In the genomic region with DNA sequence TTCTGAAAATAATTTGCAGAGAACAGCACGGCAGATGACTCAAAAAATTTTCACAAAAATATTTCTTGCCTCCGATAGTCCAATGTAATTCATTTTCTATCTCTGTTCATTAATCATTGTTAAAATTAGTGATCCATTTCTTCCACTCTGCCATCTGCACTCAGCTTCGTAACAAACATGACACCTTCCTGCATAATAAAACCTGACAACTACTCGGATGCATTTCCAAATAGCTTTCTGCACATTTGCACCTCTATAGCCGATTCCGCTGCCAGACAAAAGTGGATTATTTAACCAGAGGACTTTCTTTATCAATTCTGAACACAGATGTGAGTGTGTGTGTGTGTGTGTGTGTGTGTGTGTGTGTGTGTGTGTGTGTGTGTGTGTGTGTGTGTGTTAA, we compare ENCODE assay signal across 22 mouse cellular contexts. TPM values are rescaled to one million over a fixed set of nuclear protein-coding genes. Genes with fewer than 3 reads are reported as not detected.
DNase-seq lines count a peak whose midpoint lies in the region; ATAC-seq and TF ChIP-seq lines count a peak whose summit lies in the region.
"Had no signal": no experiment of that assay in that cellular context is flagged by ENCODE, and none has a peak within 500 bp of the region (broad histone marks: within the 10 kb centered on the region; RNA-seq: fewer than 3 reads in every experiment).

No protein-coding gene starts in this region.

- H3K4me1 ChIP-seq in forebrain, embryonic 14.5 days (ENCODE audit: control insufficient read depth, insufficient read depth, low read length): peaks cover 25% of the 10 kb centered on the region
- H3K4me1 ChIP-seq in forebrain, embryonic 16.5 days (replicated peaks; ENCODE audit: control insufficient read depth, insufficient read depth, low read length): peaks cover 22% of the 10 kb centered on the region
- peaks cover 72% of the 10 kb centered on the region for H3K4me1 ChIP-seq in hindbrain, embryonic 13.5 days (replicated peaks)
- H3K4me1 ChIP-seq in hindbrain, postnatal 0 days (ENCODE audit: insufficient read depth, low read length): peaks cover 6% of the 10 kb centered on the region; the same call in 1 of the 2 replicates
- peaks cover 60% of the 10 kb centered on the region for H3K4me1 ChIP-seq in midbrain, embryonic 13.5 days (replicated peaks)
- H3K4me1 ChIP-seq in midbrain, embryonic 11.5 days (ENCODE audit: control insufficient read depth, insufficient read depth, low read length): peaks cover 43% of the 10 kb centered on the region

- H3K9me3 ChIP-seq in forebrain, embryonic 14.5 days (replicated peaks; ENCODE audit: control insufficient read depth, low read length): no peaks in the 10 kb centered on the region
- H3K9me3 ChIP-seq in forebrain, embryonic 16.5 days (ENCODE audit: control insufficient read depth, low read length): no peaks in the 10 kb centered on the region
- no peaks in the 10 kb centered on the region for H3K9me3 ChIP-seq in hindbrain, embryonic 13.5 days
- H3K9me3 ChIP-seq in hindbrain, postnatal 0 days (ENCODE audit: low read length): no peaks in the 10 kb centered on the region
- H3K9me3 ChIP-seq in midbrain, embryonic 13.5 days: no peaks in the 10 kb centered on the region
- H3K9me3 ChIP-seq in midbrain, embryonic 11.5 days (ENCODE audit: control insufficient read depth, low read length): no peaks in the 10 kb centered on the region
- H3K9me3 ChIP-seq: embryonic facial prominence, embryonic 13.5 days; forebrain, embryonic 12.5 days; heart, embryonic 13.5 days; hindbrain, embryonic 15.5 days had no signal

- H3K4me3 ChIP-seq in forebrain, embryonic 14.5 days (ENCODE audit: low read depth, low read length): no peak overlapping the region
- H3K4me3 ChIP-seq in forebrain, embryonic 16.5 days (replicated peaks; ENCODE audit: low read length): no peak overlapping the region
- no peak overlapping the region for H3K4me3 ChIP-seq in hindbrain, embryonic 13.5 days
- no peak overlapping the region for H3K4me3 ChIP-seq in hindbrain, postnatal 0 days (ENCODE audit: low read length)
- no peak overlapping the region for H3K4me3 ChIP-seq in midbrain, embryonic 13.5 days (replicated peaks)
- H3K4me3 ChIP-seq in midbrain, embryonic 11.5 days (ENCODE audit: low read depth, low read length): no peak overlapping the region
- H3K4me3 ChIP-seq: embryonic facial prominence, embryonic 13.5 days; forebrain, embryonic 12.5 days; heart, embryonic 13.5 days; hindbrain, embryonic 15.5 days had no signal

- no peak for ATAC-seq in forebrain, embryonic 14.5 days
- ATAC-seq in forebrain, embryonic 16.5 days: no peak
- ATAC-seq in hindbrain, embryonic 13.5 days (ENCODE audit: low FRiP score): no peak
- ATAC-seq in hindbrain, postnatal 0 days: no peak
- no peak for ATAC-seq in midbrain, embryonic 13.5 days
- ATAC-seq in midbrain, embryonic 11.5 days (ENCODE audit: low FRiP score): no peak
- ATAC-seq: CD4-positive, CD25-positive, alpha-beta regulatory T cell, adult 4 months had no signal

- H3K4me2 ChIP-seq in forebrain, embryonic 14.5 days (ENCODE audit: low read length): no peak overlapping the region
- no peak overlapping the region for H3K4me2 ChIP-seq in forebrain, embryonic 16.5 days (ENCODE audit: low read length)
- 0 out of 2 replicates have a peak overlapping the region, but pooled peaks have one; percentile 4 for H3K4me2 ChIP-seq in hindbrain, embryonic 13.5 days
- H3K4me2 ChIP-seq in hindbrain, postnatal 0 days (ENCODE audit: low read depth, low read length): no peak overlapping the region
- no peak overlapping the region for H3K4me2 ChIP-seq in midbrain, embryonic 13.5 days (replicated peaks)
- H3K4me2 ChIP-seq in midbrain, embryonic 11.5 days: no peak overlapping the region
- H3K4me2 ChIP-seq: embryonic facial prominence, embryonic 13.5 days; forebrain, embryonic 12.5 days; heart, embryonic 13.5 days; hindbrain, embryonic 15.5 days had no signal

- DNase-seq in forebrain, embryonic 14.5 days (ENCODE audit: low spot score): peak; percentile 49
- DNase-seq in hindbrain, postnatal 0 days (ENCODE audit: low spot score): no peak
- no peak for DNase-seq in midbrain, embryonic 11.5 days (ENCODE audit: low spot score, missing footprints)
- DNase-seq in retina, embryonic 14.5 days (ENCODE audit: low spot score): peak; percentile 49
- no peak for DNase-seq in left cerebral cortex, adult 8-10 months (ENCODE audit: low spot score in 2 of 2)
- DNase-seq: adrenal gland, postnatal 10 days; B cell, adult 2 months; cerebellum, adult 11-12 months; cerebellum, adult 9-10 months; cerebellum, postnatal 25 days; gastrocnemius, postnatal 36 days; heart, adult 18-20 months; heart, postnatal 36 days had no signal

- WGBS in forebrain, embryonic 14.5 days: 25% methylated on average over 6 of the region's 6 CpGs
- WGBS in forebrain, embryonic 16.5 days: 23% methylated on average over 6 of the region's 6 CpGs
- WGBS in hindbrain, embryonic 13.5 days: 40% methylated on average over 6 of the region's 6 CpGs
- WGBS in hindbrain, postnatal 0 days: 40% methylated on average over 6 of the region's 6 CpGs
- 29% methylated on average over 6 of the region's 6 CpGs for WGBS in midbrain, embryonic 13.5 days
- WGBS in midbrain, embryonic 11.5 days: 51% methylated on average over 6 of the region's 6 CpGs

- no peaks in the 10 kb centered on the region for H3K36me3 ChIP-seq in forebrain, embryonic 14.5 days (ENCODE audit: control insufficient read depth, insufficient read depth, low read length)
- no peaks in the 10 kb centered on the region for H3K36me3 ChIP-seq in forebrain, embryonic 16.5 days (ENCODE audit: control insufficient read depth, insufficient read depth)
- no peaks in the 10 kb centered on the region for H3K36me3 ChIP-seq in hindbrain, embryonic 13.5 days
- no peaks in the 10 kb centered on the region for H3K36me3 ChIP-seq in hindbrain, postnatal 0 days (ENCODE audit: insufficient read depth, low read length)
- H3K36me3 ChIP-seq in midbrain, embryonic 13.5 days: no peaks in the 10 kb centered on the region
- no peaks in the 10 kb centered on the region for H3K36me3 ChIP-seq in midbrain, embryonic 11.5 days (ENCODE audit: control insufficient read depth, insufficient read depth, low read length)
- H3K36me3 ChIP-seq: embryonic facial prominence, embryonic 13.5 days; forebrain, embryonic 12.5 days; G1E; heart, embryonic 13.5 days; hindbrain, embryonic 15.5 days had no signal

- H3K27ac ChIP-seq in forebrain, embryonic 14.5 days (ENCODE audit: low read depth, low read length): no peak overlapping the region
- no peak overlapping the region for H3K27ac ChIP-seq in forebrain, embryonic 16.5 days (ENCODE audit: low read length)
- peak overlapping the region; percentile 32; the same call in 1 of the 2 replicates for H3K27ac ChIP-seq in hindbrain, embryonic 13.5 days
- H3K27ac ChIP-seq in hindbrain, postnatal 0 days: no peak overlapping the region
- peak overlapping the region; percentile 22; the same call in 1 of the 2 replicates for H3K27ac ChIP-seq in midbrain, embryonic 13.5 days
- no peak overlapping the region for H3K27ac ChIP-seq in midbrain, embryonic 11.5 days (ENCODE audit: low read depth, low read length)
- H3K27ac ChIP-seq: embryonic facial prominence, embryonic 13.5 days; heart, embryonic 13.5 days had no signal

- no peaks in the 10 kb centered on the region for H3K27me3 ChIP-seq in forebrain, embryonic 14.5 days (replicated peaks; ENCODE audit: control insufficient read depth, insufficient read depth, low read length)
- H3K27me3 ChIP-seq in forebrain, embryonic 16.5 days (replicated peaks; ENCODE audit: control insufficient read depth, insufficient read depth, low read length): no peaks in the 10 kb centered on the region
- H3K27me3 ChIP-seq in hindbrain, embryonic 13.5 days: no peaks in the 10 kb centered on the region
- no peaks in the 10 kb centered on the region for H3K27me3 ChIP-seq in hindbrain, postnatal 0 days (ENCODE audit: insufficient read depth, low read length)
- no peaks in the 10 kb centered on the region for H3K27me3 ChIP-seq in midbrain, embryonic 13.5 days
- H3K27me3 ChIP-seq in midbrain, embryonic 11.5 days (ENCODE audit: control insufficient read depth, insufficient read depth, low read length): no peaks in the 10 kb centered on the region
- H3K27me3 ChIP-seq: hindbrain, embryonic 15.5 days had no signal

- H3K9ac ChIP-seq in forebrain, embryonic 14.5 days (ENCODE audit: low read length): no peak overlapping the region
- no peak overlapping the region for H3K9ac ChIP-seq in forebrain, embryonic 16.5 days (replicated peaks; ENCODE audit: low read depth, low read length)
- H3K9ac ChIP-seq in hindbrain, embryonic 13.5 days: no peak overlapping the region
- H3K9ac ChIP-seq in hindbrain, postnatal 0 days (replicated peaks; ENCODE audit: low read length): no peak overlapping the region
- H3K9ac ChIP-seq in midbrain, embryonic 13.5 days (replicated peaks): no peak overlapping the region
- H3K9ac ChIP-seq in midbrain, embryonic 11.5 days (ENCODE audit: low read length): no peak overlapping the region
- H3K9ac ChIP-seq: embryonic facial prominence, embryonic 13.5 days; forebrain, embryonic 12.5 days; heart, embryonic 13.5 days; hindbrain, embryonic 15.5 days had no signal

- TF ChIP-seq CTCF in hindbrain, postnatal 0 days (IDR thresholded peaks at IDR 0.05; ENCODE audit: low read depth): no peak

RNA-seq across cellular contexts. Expression of a gene that starts 38.9 kb away (rescaled TPM):
- 21.8 and 26.2 TPM in 2 replicates for polyA plus RNA-seq in forebrain, embryonic 14.5 days (2014; fragmentation: Nextera tagmentation; extraction: Ambion mirVana)
- 29.1 and 31.1 TPM in 2 replicates for polyA plus RNA-seq in forebrain, embryonic 16.5 days (2015; fragmentation: Nextera tagmentation; extraction: Ambion mirVana)
- polyA plus RNA-seq in hindbrain, embryonic 13.5 days (2015; fragmentation: Nextera tagmentation; extraction: Ambion mirVana): 50.9 and 51.4 TPM in 2 replicates
- total RNA-seq in hindbrain, postnatal 0 days (2014; rRNA removed): 65.6 and 74.1 TPM in 2 replicates
- polyA plus RNA-seq in hindbrain, postnatal 0 days (2015; fragmentation: Nextera tagmentation; extraction: Ambion mirVana): 31.8 and 32.6 TPM in 2 replicates
- polyA plus RNA-seq in midbrain, embryonic 13.5 days (2015; fragmentation: Nextera tagmentation; extraction: Ambion mirVana): 41.5 and 43.4 TPM in 2 replicates
- polyA plus RNA-seq in midbrain, embryonic 11.5 days (2014; fragmentation: Nextera tagmentation; extraction: Ambion mirVana): 26.8 and 27.5 TPM in 2 replicates
- 10 to 100 TPM; 39.6 to 46.8 (median 42.0) TPM for total RNA-seq in left cerebral cortex, adult 8-10 months (2022)
- polyA plus RNA-seq: G1E had no signal

Comparison
In these comparisons a context has a peak if more than half of its experiments do, and no peak if none do; other contexts are left out.
1. H3K27ac ChIP-seq: peak in hindbrain, embryonic 13.5 days (single experiment) and midbrain, embryonic 13.5 days (single experiment); none in forebrain, embryonic 14.5 days (single experiment), forebrain, embryonic 16.5 days (single experiment), hindbrain, postnatal 0 days (single experiment) and midbrain, embryonic 11.5 days (single experiment).
2. DNase-seq: peak in forebrain, embryonic 14.5 days (single experiment) and retina, embryonic 14.5 days (single experiment); none in hindbrain, postnatal 0 days (single experiment), midbrain, embryonic 11.5 days (single experiment) and left cerebral cortex, adult 8-10 months (0 of 2).